Mouse (Mus musculus) megakaryocyte progenitor cell, adult 5-6 weeks (primary cell): ENCODE data around the gene Pdss2. TPM values are rescaled to one million over a fixed set of nuclear protein-coding genes. Genes with fewer than 3 reads are reported as not detected.
A peak's percentile ranks its signal among the peaks of the same experiment; 100 is the strongest.
"Not testable (repeated sequence)": the region's sequence is repeated elsewhere in the genome, so short reads cannot be mapped to it uniquely, and the experiment has no call there.

Experiments
- ATAC-seq: replicated peaks from 2 replicates; pipeline ENCODE4 v1.8.0; 2016; ENCODE audit warnings: mild to moderate bottlenecking, moderate TSS enrichment, inconsistent platforms; ENCODE audit not compliant: poor library complexity
- total RNA-seq, 2 experiments: library from RNA; stranded (forward) in 1 of 2; stranded (reverse) in 1 of 2; fragments of 157-497, 149-512 nt in 1 of 2; fragments of 200-1000 nt in 1 of 2; gene quantifications; 2 replicates each; pipeline versions ENCODE4 v1.2.3 to v1.2.4; 2015 to 2017

Gene Pdss2
- total RNA-seq, 2 experiments from 2014 or later, result 10.3 to 23.7 TPM

- no peak; the same call in 1 of the 2 replicates for ATAC-seq
Observed at GRCm38 (mm10) chr10:43235758-43236669, 14.7 kb downstream of the Pdss2 start.

- no peak for ATAC-seq
Observed at GRCm38 (mm10) chr10:43242215-43242614, 20.9 kb downstream of the Pdss2 start.

GRCm38 (mm10) chr10:43244262-43244806 lies 23.0 kb downstream of the Pdss2 start:
- no peak; the same call in 1 of the 2 replicates for ATAC-seq

- peak; percentile 39; the same call in 1 of the 2 replicates for ATAC-seq
Observed at GRCm38 (mm10) chr10:43245461-43246200, 24.3 kb downstream of the Pdss2 start.

- no peak for ATAC-seq
Observed at GRCm38 (mm10) chr10:43247994-43248393, 26.7 kb downstream of the Pdss2 start.

GRCm38 (mm10) chr10:43252324-43252723 lies 31.0 kb downstream of the Pdss2 start:
- peak; percentile 44; the same call in 1 of the 2 replicates for ATAC-seq

GRCm38 (mm10) chr10:43256965-43257364 lies 35.7 kb downstream of the Pdss2 start:
- ATAC-seq, result not testable (repeated sequence)

GRCm38 (mm10) chr10:43257500-43257899 lies 36.2 kb downstream of the Pdss2 start:
- ATAC-seq, result not testable (repeated sequence)

- ATAC-seq, result no peak
Observed at GRCm38 (mm10) chr10:43271318-43271717, 50.0 kb downstream of the Pdss2 start.

GRCm38 (mm10) chr10:43272381-43272780 lies 51.1 kb downstream of the Pdss2 start:
- no peak for ATAC-seq

GRCm38 (mm10) chr10:43273057-43273456 lies 51.8 kb downstream of the Pdss2 start:
- no peak for ATAC-seq

- no peak for ATAC-seq
Observed at GRCm38 (mm10) chr10:43275446-43275845, 54.2 kb downstream of the Pdss2 start.

GRCm38 (mm10) chr10:43276116-43276659 lies 54.9 kb downstream of the Pdss2 start:
- ATAC-seq, result no peak

GRCm38 (mm10) chr10:43277266-43278145 lies 56.2 kb downstream of the Pdss2 start:
- ATAC-seq, result no peak

- no peak for ATAC-seq
Observed at GRCm38 (mm10) chr10:43279637-43280288, 58.5 kb downstream of the Pdss2 start.

- ATAC-seq, result no peak
Observed at GRCm38 (mm10) chr10:43285541-43285940, 64.3 kb downstream of the Pdss2 start.

GRCm38 (mm10) chr10:43290638-43291230 lies 69.4 kb downstream of the Pdss2 start:
- ATAC-seq, result peak; percentile 43

- ATAC-seq, result peak; percentile 71
Observed at GRCm38 (mm10) chr10:43291333-43291736, 70.0 kb downstream of the Pdss2 start.

GRCm38 (mm10) chr10:43292454-43292853 lies 71.2 kb downstream of the Pdss2 start:
- ATAC-seq, result peak; percentile 77
